Mouse (Mus musculus) limb, embryonic 10.5 days (tissue): ENCODE measurements around the gene Ddias. TPM values are rescaled to one million over a fixed set of nuclear protein-coding genes. Genes with fewer than 3 reads are reported as not detected.
A peak's percentile ranks its signal among the peaks of the same experiment; 100 is the strongest.
"Not testable (repeated sequence)": the region's sequence is repeated elsewhere in the genome, so short reads cannot be mapped to it uniquely, and the experiment has no call there.

Experiments
- DNase-seq: peaks from one replicate; pipeline ENCODE4 v3.0.0-alpha.2; 2017; ENCODE audit warnings: low spot score
- H3K27ac ChIP-seq: fragments of 300-500 bp; sonication (generic); 2 replicates; pipeline ENCODE4 v1.5.1; 2016; ENCODE audit warnings: mild to moderate bottlenecking
- H3K27me3 ChIP-seq: fragments of 300-500 bp; sonication (generic); 2 replicates; pipeline ENCODE4 v1.6.1; 2016; ENCODE audit warnings: low read depth, mild to moderate bottlenecking; ENCODE audit not compliant: poor library complexity, severe bottlenecking
- H3K36me3 ChIP-seq: fragments of 300-500 bp; sonication (generic); 2 replicates; pipeline ENCODE4 v1.6.1; 2016; ENCODE audit warnings: mild to moderate bottlenecking, moderate library complexity
- H3K4me1 ChIP-seq: fragments of 300-500 bp; sonication (generic); 2 replicates; pipeline ENCODE4 v1.6.1; 2016
- H3K4me3 ChIP-seq: fragments of 300-500 bp; sonication (generic); 2 replicates; pipeline ENCODE4 v1.5.1; 2016; ENCODE audit warnings: mild to moderate bottlenecking, moderate library complexity
- H3K9me3 ChIP-seq: fragments of 300-500 bp; sonication (generic); replicated peaks from 2 replicates; pipeline ENCODE4 v1.6.1; 2016; ENCODE audit warnings: mild to moderate bottlenecking
- WGBS: fragments of 180-500 bp; shearing (Covaris S2); methylation state at CpG from one replicate; pipeline ENCODE4 v1.1.7; 2016; 5-methylcytosine and 5-hydroxymethylcytosine counted together
- polyA plus RNA-seq: library from polyadenylated mRNA; unstranded; fragments of >200 nt; fragmentation: Nextera tagmentation; extraction: Ambion mirVana; gene quantifications from 2 replicates; pipeline ENCODE4 v1.2.1, GENCODE M21; 2016

The Ddias gene
- 23.0 and 24.4 TPM in 2 replicates for polyA plus RNA-seq

DNA sequence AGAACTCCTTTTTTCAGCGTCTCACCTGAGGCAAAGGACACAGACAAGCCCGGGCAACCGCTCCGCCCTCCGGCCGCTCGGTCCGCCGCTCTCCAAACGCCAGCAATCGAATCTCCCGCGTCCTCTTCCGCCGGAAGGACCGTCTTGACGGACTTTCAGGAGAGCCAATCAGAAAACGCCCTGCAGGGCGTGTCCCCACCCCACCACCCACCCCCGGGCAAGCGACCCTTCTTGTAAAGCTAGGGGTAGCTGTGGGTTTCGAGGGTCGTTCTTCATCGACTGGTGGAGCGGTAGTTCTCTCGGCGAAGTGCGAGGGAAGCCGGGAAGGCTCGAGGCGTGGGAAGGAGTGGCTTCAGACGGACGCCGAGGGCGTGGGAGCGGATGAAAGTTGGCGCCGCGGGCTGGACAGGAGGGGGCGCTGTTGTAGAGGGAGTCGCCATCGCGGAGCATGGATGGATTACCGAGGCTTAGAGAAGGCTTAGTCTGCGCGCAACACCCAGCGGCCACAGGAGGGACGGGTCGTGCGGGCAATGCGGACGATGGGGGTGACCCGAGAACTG lies at the start of gene Ddias, which contains the start of gene Prcp:
Gene Ddias, minus strand, starts transcription at position 132 of the 560 bp plus-strand sequence.
Gene Prcp, plus strand, starts transcription at position 355 of the 560 bp plus-strand sequence.
- peak within 1 kb of the TSS; percentile 97 for H3K27ac ChIP-seq
- peak; percentile 98 for DNase-seq

DNA sequence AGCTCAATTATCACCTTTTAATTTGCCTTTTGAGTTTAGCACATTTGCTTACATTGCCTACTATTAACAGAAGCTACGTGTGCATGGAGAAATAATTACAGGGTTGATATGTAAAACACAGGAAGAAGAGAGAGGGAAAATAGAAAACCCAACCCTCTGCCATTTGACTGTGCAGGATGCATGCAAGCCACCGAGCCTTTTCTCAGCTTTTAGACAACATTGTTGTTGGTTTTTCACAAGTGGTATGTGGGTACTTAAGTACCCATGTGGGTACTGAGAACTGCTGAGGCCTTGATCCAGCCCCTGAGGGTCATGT lies 46.8 kb upstream of the Ddias start:
- DNase-seq, result no peak
- no peak overlapping the region for H3K27ac ChIP-seq
- H3K4me3 ChIP-seq, result no peak overlapping the region
- H3K27me3 ChIP-seq, result no peaks in the 10 kb centered on the region
- no peaks in the 10 kb centered on the region for H3K9me3 ChIP-seq
- 0 out of 2 replicates have a peak, but pooled peaks cover 3% of the 10 kb centered on the region for H3K36me3 ChIP-seq
- no peaks in the 10 kb centered on the region; the same call in 1 of the 2 replicates for H3K4me1 ChIP-seq
- 81% methylated on average over 2 of the region's 2 CpGs for WGBS

More for the DNA sequence above, at the start of gene Ddias, which contains the start of gene Prcp:
- WGBS, result under 1% methylated on average over 53 of the region's 53 CpGs
- peaks cover 6% of the 10 kb centered on the region for H3K36me3 ChIP-seq
- peaks cover 28% of the 10 kb centered on the region for H3K4me1 ChIP-seq
- H3K4me3 ChIP-seq, result peak within 1 kb of the TSS; percentile 68
- H3K27me3 ChIP-seq, result no peaks in the 10 kb centered on the region
- no peaks in the 10 kb centered on the region for H3K9me3 ChIP-seq

DNA sequence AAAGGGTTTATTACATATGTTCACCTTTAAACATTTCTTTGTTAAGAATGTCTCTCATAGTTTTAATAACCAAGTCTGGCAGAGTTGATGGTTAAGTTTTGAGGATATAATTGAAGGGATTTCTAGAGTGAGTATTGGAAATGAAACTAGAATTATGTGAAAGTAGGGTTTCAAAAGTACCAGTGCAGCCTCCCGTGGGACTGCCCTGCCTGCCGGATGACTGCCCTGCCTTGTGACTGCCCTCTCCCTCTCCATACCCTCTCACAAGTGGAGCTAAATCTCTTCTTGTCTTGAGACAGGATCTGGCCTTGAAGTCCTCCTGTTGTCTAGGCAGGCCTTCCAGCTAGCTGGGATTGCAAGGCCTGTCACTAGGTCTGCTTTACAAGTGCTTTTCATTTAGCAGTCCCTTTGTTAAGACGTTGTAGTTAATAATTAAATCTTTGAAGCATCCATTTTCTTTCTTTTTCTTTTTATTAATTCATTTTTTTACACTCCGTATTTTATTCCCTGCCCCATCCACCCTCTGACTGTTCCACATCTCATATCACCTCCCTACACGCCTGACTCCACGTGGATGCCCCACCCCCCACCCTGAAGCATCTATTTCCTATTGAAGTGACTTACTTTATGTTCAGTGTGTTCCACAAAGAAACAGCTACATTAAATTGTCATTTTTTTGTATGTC lies 46.3 kb upstream of the Ddias start:
- no peak for DNase-seq
- Histone ChIP-seq H3K27me3 (no peaks in the 10 kb centered on the region), H3K4me3 (no peak overlapping the region), H3K4me1 (no peaks in the 10 kb centered on the region; the same call in 1 of the 2 replicates), H3K36me3 (0 out of 2 replicates have a peak, but pooled peaks cover 3% of the 10 kb centered on the region), H3K27ac (no peak overlapping the region), H3K9me3 (no peaks in the 10 kb centered on the region)
- WGBS, result 84% methylated on average over 6 of the region's 6 CpGs

DNA sequence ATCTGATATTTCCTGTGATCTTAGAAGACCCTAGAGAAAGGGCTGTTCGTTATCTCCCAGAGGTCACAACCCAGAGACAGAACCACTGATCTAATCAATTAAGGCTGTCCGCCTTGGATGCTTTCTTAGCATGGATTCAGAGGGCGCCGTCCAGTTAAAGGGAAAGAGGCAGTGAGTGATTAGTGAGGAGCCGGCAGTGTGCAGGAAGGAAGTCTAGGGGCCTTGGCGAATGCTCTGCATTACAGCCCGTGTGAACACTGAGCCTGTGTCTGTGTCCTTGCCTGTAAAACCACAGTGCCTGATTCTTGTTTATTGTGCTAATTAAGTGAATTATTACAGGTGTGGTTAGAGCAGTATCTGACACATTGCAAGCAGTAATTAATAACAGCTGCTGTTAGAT lies 30.2 kb upstream of the Ddias start:
- not testable (repeated sequence) for H3K36me3 ChIP-seq, H3K9me3 ChIP-seq, H3K27me3 ChIP-seq, H3K4me3 ChIP-seq, DNase-seq, H3K27ac ChIP-seq
- peaks cover 21% of the 10 kb centered on the region for H3K4me1 ChIP-seq
- WGBS, result 15% methylated on average over 7 of the region's 7 CpGs

DNA sequence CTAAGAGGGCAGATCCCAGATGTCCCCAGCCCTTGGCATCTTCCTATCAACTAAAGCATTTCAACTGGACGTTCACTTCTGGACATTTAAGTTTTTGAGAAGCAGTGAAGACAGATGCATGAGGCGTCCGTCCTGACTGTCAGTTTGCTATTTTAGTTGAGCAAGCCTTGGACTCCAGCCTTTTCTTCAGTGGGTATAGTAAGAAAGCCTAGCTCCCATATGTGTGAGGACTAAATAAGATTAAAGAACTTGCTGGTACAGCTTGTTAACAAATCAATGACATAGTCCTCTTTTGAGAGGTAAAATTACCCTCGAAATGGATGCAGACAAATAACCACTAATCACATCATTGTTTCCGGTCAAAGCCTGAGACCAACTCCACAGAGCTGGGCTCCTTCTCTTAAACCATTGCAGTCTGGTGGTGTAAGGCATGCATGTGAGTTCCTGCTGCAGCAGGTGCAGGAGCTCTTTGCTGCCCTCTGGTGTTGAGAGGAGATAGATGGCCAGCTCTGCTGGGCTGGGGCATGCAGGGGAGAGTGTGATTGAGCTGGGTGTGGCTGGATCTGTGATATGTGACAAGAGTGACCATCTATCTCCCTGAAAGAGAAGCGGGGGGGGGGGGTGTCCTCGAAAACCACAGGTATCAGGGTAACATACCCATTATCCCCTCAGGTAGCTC lies 29.5 kb upstream of the Ddias start:
- Histone ChIP-seq H3K4me3 (no peak overlapping the region), H3K9me3 (no peaks in the 10 kb centered on the region), H3K36me3 (no peaks in the 10 kb centered on the region), H3K4me1 (peaks cover 21% of the 10 kb centered on the region), H3K27me3 (no peaks in the 10 kb centered on the region), H3K27ac (no peak overlapping the region)
- WGBS, result 57% methylated on average over 7 of the region's 7 CpGs
- peak; percentile 76 for DNase-seq

DNA sequence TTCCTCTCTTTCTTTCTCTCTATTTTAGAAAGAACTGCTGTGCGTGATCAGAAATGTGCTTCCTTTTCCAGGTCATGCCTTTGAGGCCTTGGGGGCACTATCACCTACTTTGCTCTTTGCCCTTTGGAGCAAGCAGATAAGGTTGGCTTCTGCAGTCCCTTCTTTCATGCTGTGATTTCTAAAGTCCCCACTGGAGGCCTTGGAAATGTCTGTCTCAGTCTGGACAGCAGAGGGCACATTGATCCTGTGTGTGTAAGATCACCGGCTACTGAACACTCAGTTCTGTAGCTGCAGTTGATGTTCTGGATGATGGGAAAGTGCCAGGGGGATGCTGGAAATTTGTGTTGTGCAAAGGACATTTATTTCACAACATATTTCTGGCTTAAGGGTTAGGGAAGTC lies 23.0 kb upstream of the Ddias start:
- 67% methylated on average over 2 of the region's 2 CpGs for WGBS
- Histone ChIP-seq H3K27ac (no peak overlapping the region), H3K36me3 (peaks cover 4% of the 10 kb centered on the region; the same call in 1 of the 2 replicates), H3K4me1 (no peaks in the 10 kb centered on the region), H3K4me3 (no peak overlapping the region), H3K27me3 (no peaks in the 10 kb centered on the region), H3K9me3 (no peaks in the 10 kb centered on the region)
- no peak for DNase-seq

DNA sequence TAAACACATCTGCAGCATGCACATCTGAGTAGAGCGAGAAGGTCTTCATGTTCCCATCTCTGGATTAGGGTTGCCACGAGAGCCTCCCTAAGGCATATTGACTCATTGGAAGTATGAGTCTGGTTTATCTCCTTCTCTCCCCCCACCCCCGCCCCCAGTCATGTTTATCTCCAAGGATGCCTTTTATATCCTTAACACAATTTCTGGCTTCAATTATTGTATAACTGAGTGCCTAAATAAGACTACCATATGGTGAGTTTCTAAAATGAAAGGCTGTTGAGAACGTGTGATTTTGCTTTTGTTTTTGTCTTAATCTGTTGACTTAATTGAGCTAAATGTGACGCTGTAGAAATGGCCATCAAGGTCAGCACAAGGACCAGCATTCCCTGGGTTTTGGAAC lies 22.0 kb upstream of the Ddias start:
- 82% methylated on average over 5 of the region's 5 CpGs for WGBS
- H3K27me3 ChIP-seq, result no peaks in the 10 kb centered on the region
- peaks cover 4% of the 10 kb centered on the region; the same call in 1 of the 2 replicates for H3K36me3 ChIP-seq
- no peaks in the 10 kb centered on the region for H3K9me3 ChIP-seq
- H3K4me3 ChIP-seq, result no peak overlapping the region
- no peak for DNase-seq
- no peak overlapping the region for H3K27ac ChIP-seq
- H3K4me1 ChIP-seq, result peaks cover 5% of the 10 kb centered on the region

DNA sequence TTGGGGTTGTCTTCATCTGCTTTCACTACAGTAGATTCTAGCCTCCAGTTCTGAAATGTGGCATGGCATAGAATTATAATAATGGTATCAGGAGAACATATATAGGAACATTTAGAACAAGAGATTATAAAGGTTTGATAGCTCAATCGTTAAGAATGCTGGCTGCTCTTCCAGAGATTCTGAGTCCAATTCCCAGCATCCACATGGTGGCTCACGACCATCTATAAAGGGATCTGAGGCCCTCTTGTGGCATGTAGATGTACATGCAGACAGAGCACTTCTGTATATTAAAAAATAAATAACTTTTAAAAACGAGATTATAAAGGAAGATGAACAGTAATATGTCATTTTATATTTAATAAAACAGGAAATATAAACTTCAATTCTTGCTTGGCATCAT lies 19.4 kb upstream of the Ddias start:
- no peaks in the 10 kb centered on the region for H3K27me3 ChIP-seq
- H3K9me3 ChIP-seq, result no peaks in the 10 kb centered on the region
- 57% methylated on average over 3 of the region's 3 CpGs for WGBS
- peaks cover 22% of the 10 kb centered on the region for H3K4me1 ChIP-seq
- no peak for DNase-seq
- H3K4me3 ChIP-seq, result no peak overlapping the region
- H3K36me3 ChIP-seq, result peaks cover 4% of the 10 kb centered on the region; the same call in 1 of the 2 replicates
- no peak overlapping the region for H3K27ac ChIP-seq

DNA sequence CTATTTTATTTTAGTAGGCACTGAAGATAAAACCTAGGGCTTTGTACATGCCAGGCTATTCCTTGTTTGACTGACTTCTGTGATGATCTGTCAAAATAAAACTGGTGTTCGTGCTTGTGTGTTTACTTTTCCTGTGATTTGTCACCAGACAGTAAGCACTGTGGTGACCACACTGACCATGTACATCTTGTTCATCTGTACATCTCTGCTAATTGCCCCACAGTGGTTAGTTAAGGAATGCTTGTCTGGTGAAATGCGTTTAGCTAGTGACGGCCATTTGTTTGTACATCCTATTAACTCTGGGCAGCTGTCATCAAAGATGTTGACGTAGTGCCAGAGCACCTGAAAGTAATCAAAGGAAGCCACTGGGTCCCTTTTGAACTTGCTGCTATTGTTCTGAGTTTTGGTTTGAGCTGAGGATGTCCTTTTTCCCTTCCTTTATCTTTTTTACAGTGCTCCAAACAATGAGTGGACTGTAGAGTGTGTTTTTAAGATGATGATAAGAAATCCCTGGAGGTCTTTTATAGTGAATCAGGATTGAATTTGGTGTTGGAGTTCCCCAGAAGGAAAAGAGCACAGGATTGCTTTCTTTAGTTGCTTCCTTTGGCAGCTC lies 16.7 kb upstream of the Ddias start:
- H3K4me3 ChIP-seq, result no peak overlapping the region
- 9% methylated on average over 4 of the region's 4 CpGs for WGBS
- H3K27ac ChIP-seq, result no peak overlapping the region
- DNase-seq, result no peak
- peaks cover 9% of the 10 kb centered on the region; the same call in 1 of the 2 replicates for H3K36me3 ChIP-seq
- peaks cover 22% of the 10 kb centered on the region for H3K4me1 ChIP-seq
- H3K9me3 ChIP-seq, result no peaks in the 10 kb centered on the region
- H3K27me3 ChIP-seq, result no peaks in the 10 kb centered on the region

DNA sequence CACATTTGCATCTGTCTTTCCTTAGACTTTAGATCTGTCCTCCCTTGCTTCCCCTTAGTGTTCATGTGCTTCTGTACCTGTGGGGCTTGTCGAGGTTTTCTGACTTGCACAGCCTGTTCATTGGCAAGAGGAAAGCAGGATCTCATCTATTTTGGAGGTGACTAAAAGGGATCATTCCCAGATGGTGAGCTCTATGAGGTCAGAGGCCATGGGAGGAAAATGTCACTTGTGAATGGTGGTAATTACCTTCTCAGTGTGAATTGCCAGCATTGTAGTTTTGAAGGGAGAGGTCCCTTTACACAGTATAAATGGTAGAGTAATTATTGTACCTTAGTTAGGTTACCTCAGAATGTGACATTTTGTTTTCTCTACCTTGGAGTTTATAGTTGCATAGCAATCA lies 16.2 kb upstream of the Ddias start:
- Histone ChIP-seq H3K36me3 (peaks cover 9% of the 10 kb centered on the region; the same call in 1 of the 2 replicates), H3K27me3 (no peaks in the 10 kb centered on the region), H3K9me3 (no peaks in the 10 kb centered on the region), H3K27ac (no peak overlapping the region), H3K4me3 (no peak overlapping the region), H3K4me1 (peaks cover 22% of the 10 kb centered on the region)
- 10% methylated on average over 1 of the region's 1 CpGs for WGBS
- no peak for DNase-seq

DNA sequence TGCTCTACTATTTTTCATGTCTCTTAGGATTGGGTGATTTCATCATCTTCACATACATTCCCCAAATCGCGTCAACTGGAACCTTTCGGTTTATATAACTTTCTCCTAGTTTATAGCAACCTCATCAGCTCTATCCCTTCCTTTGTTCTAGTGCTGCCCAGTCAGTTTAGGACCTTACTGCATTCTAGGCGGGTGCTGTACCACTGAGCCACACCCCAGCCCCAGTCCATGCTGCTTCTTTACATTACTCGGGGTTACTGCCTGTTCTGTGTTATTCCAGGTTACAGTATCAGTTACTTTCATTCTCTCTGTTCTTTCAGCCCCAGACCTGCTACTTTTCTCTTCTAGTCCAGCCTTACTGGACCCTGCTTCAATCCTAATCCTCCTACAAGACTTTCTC lies 13.2 kb upstream of the Ddias start:
- DNase-seq, result no peak
- WGBS, result 94% methylated on average over 5 of the region's 5 CpGs
- Histone ChIP-seq H3K9me3 (no peaks in the 10 kb centered on the region), H3K36me3 (peaks cover 6% of the 10 kb centered on the region; the same call in 1 of the 2 replicates), H3K4me3 (no peak overlapping the region), H3K27me3 (no peaks in the 10 kb centered on the region), H3K4me1 (peaks cover 30% of the 10 kb centered on the region), H3K27ac (no peak overlapping the region)

DNA sequence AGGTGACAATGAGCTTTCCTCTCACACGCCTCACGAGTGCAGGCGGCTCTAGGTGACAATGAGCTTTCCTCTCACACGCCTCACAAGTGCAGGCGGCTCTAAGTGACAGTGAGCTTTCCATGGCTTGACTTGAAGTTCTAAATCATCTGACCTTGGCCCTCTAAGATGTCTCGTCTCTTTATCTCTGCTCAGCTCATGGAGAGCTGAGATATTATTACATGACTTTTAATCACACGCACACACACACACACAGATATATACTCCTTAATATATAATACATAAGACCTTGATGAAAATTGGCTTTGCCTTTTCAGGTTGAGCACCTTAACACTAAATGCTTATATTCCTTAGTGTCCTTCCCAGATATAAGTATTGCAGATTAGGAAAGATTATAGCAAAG lies 12.8 kb upstream of the Ddias start:
- H3K27ac ChIP-seq, result 0 out of 2 replicates have a peak overlapping the region, but pooled peaks have one; percentile 6
- no peaks in the 10 kb centered on the region for H3K27me3 ChIP-seq
- H3K4me3 ChIP-seq, result no peak overlapping the region
- no peaks in the 10 kb centered on the region for H3K9me3 ChIP-seq
- H3K36me3 ChIP-seq, result peaks cover 5% of the 10 kb centered on the region; the same call in 1 of the 2 replicates
- DNase-seq, result no peak
- H3K4me1 ChIP-seq, result peaks cover 34% of the 10 kb centered on the region
- WGBS, result 87% methylated on average over 7 of the region's 7 CpGs
